Mouse (Mus musculus) embryonic fibroblast, embryonic 13.5 days (primary cell): ENCODE measurements around the gene Fam20a. TPM values are rescaled to one million over a fixed set of nuclear protein-coding genes. Genes with fewer than 3 reads are reported as not detected.

ENCODE experiments used
- H3K27ac ChIP-seq: 2 replicates; pipeline ENCODE4 v1.5.1; 2012; ENCODE audit warnings: low read length, control low read depth, inconsistent platforms; ENCODE audit not compliant: insufficient read depth
- H3K4me1 ChIP-seq: 2 replicates; pipeline ENCODE4 v1.6.1; 2011; ENCODE audit warnings: low read length; ENCODE audit not compliant: control insufficient read depth, insufficient read depth
- H3K4me3 ChIP-seq: 2 replicates; pipeline ENCODE4 v1.5.1; 2011; ENCODE audit warnings: mild to moderate bottlenecking, control low read depth, low read length; ENCODE audit not compliant: insufficient read depth
- CTCF ChIP-seq: IDR thresholded peaks from 2 replicates; pipeline ENCODE4 v1.5.1; 2011; ENCODE audit warnings: mild to moderate bottlenecking, control low read depth, low read length, moderate library complexity, borderline replicate concordance; ENCODE audit not compliant: insufficient read depth
- POLR2A ChIP-seq: IDR thresholded peaks from 2 replicates; pipeline ENCODE4 v1.6.1; 2011; ENCODE audit warnings: low read depth, mild to moderate bottlenecking, control low read depth, low read length, moderate library complexity
- polyA plus RNA-seq: library from polyadenylated mRNA; stranded (reverse); fragments of >200 nt; gene quantifications from 2 replicates; pipeline ENCODE4 v1.2.4, GENCODE M21; 2011; ENCODE audit warnings: low read depth; ENCODE audit not compliant: missing spikeins, insufficient read length

Fam20a gene
- polyA plus RNA-seq, 1 experiment: 44.6 TPM

GRCm38 (mm10) chr11:109715311-109715781 is 6.7 kb downstream of the Fam20a start:
- peaks cover 6% of the 10 kb centered on the region for H3K4me1 ChIP-seq
- H3K27ac ChIP-seq: peak overlapping the region; percentile 54
- TF ChIP-seq CTCF (no peak), POLR2A (no peak)
- no peak overlapping the region for H3K4me3 ChIP-seq

GRCm38 (mm10) chr11:109714341-109715247 is 7.5 kb downstream of the Fam20a start:
- H3K27ac ChIP-seq: peak overlapping the region; percentile 53; the same call in 1 of the 2 replicates
- no peak for TF ChIP-seq POLR2A
- no peak for TF ChIP-seq CTCF
- H3K4me1 ChIP-seq: peaks cover 6% of the 10 kb centered on the region
- H3K4me3 ChIP-seq: no peak overlapping the region

- H3K4me1 ChIP-seq: no peaks in the 10 kb centered on the region; the same call in 1 of the 2 replicates
- H3K4me3 ChIP-seq: no peak overlapping the region
- TF ChIP-seq POLR2A (no peak), CTCF (no peak)
- H3K27ac ChIP-seq: no peak overlapping the region
Observed at GRCm38 (mm10) chr11:109709501-109709900, 12.6 kb downstream of the Fam20a start.

- Histone ChIP-seq H3K4me3 (no peak overlapping the region), H3K4me1 (peaks cover 2% of the 10 kb centered on the region), H3K27ac (no peak overlapping the region)
- TF ChIP-seq CTCF (no peak), POLR2A (no peak)
Observed at GRCm38 (mm10) chr11:109708786-109709185, 13.3 kb downstream of the Fam20a start.

GRCm38 (mm10) chr11:109707442-109707841 is 14.6 kb downstream of the Fam20a start:
- TF ChIP-seq POLR2A (no peak), CTCF (no peak)
- Histone ChIP-seq H3K4me1 (peaks cover 2% of the 10 kb centered on the region), H3K4me3 (no peak overlapping the region), H3K27ac (no peak overlapping the region)

- Histone ChIP-seq H3K4me1 (peaks cover 2% of the 10 kb centered on the region), H3K4me3 (no peak overlapping the region), H3K27ac (no peak overlapping the region)
- TF ChIP-seq POLR2A (no peak), CTCF (no peak)
Observed at GRCm38 (mm10) chr11:109706586-109706985, 15.5 kb downstream of the Fam20a start.

GRCm38 (mm10) chr11:109706055-109706412 is 16.0 kb downstream of the Fam20a start:
- TF ChIP-seq CTCF (no peak), POLR2A (no peak)
- H3K4me1 ChIP-seq: peaks cover 2% of the 10 kb centered on the region
- no peak overlapping the region for H3K4me3 ChIP-seq
- H3K27ac ChIP-seq: no peak overlapping the region

GRCm38 (mm10) chr11:109705336-109706054 is 16.6 kb downstream of the Fam20a start:
- H3K4me1 ChIP-seq: peaks cover 2% of the 10 kb centered on the region
- H3K4me3 ChIP-seq: no peak overlapping the region
- no peak overlapping the region for H3K27ac ChIP-seq
- TF ChIP-seq CTCF (no peak), POLR2A (no peak)

GRCm38 (mm10) chr11:109704311-109705205 is 17.5 kb downstream of the Fam20a start:
- peaks cover 2% of the 10 kb centered on the region for H3K4me1 ChIP-seq
- H3K4me3 ChIP-seq: no peak overlapping the region
- no peak overlapping the region for H3K27ac ChIP-seq
- TF ChIP-seq POLR2A (no peak), CTCF (no peak)
